10 mouse cellular contexts compared by ENCODE assay signal in genomic region chr5:74190161-74190491, GRCm38 (mm10). TPM values are rescaled to one million over a fixed set of nuclear protein-coding genes. Genes with fewer than 3 reads are reported as not detected.
DNase-seq lines count a peak whose midpoint lies in the region; ATAC-seq lines count a peak whose summit lies in the region.
"Had no signal": no experiment of that assay in that cellular context is flagged by ENCODE, and none has a peak within 500 bp of the region (broad histone marks: within the 10 kb centered on the region; RNA-seq: fewer than 3 reads in every experiment).

No protein-coding gene starts in this region.

- no peaks in the 10 kb centered on the region; the same call in 1 of the 2 replicates for H3K36me3 ChIP-seq in heart, embryonic 11.5 days (ENCODE audit: control insufficient read depth, insufficient read depth, low read length)
- no peaks in the 10 kb centered on the region for H3K36me3 ChIP-seq in limb, embryonic 15.5 days

- no peaks in the 10 kb centered on the region for H3K9me3 ChIP-seq in heart, embryonic 11.5 days (replicated peaks; ENCODE audit: control insufficient read depth, low read length)
- no peaks in the 10 kb centered on the region for H3K9me3 ChIP-seq in limb, embryonic 15.5 days

- H3K4me2 ChIP-seq in heart, embryonic 11.5 days, result no peak overlapping the region
- no peak overlapping the region for H3K4me2 ChIP-seq in limb, embryonic 15.5 days

- WGBS in heart, embryonic 11.5 days (ENCODE audit: insufficient replicate concordance), result 45% methylated on average over 9 of the region's 9 CpGs
- 41% methylated on average over 9 of the region's 9 CpGs for WGBS in limb, embryonic 15.5 days

- ATAC-seq in heart, embryonic 11.5 days (replicated peaks; ENCODE audit: insufficient number of reproducible peaks, low FRiP score, low TSS enrichment), result no peak
- ATAC-seq in limb, embryonic 15.5 days (ENCODE audit: insufficient number of reproducible peaks, low FRiP score, low TSS enrichment, low read depth), result no peak
- no peak for ATAC-seq in erythroblast, adult 5-6 weeks (replicated peaks; ENCODE audit: low FRiP score, poor library complexity, severe bottlenecking)

- H3K4me3 ChIP-seq in heart, embryonic 11.5 days (ENCODE audit: low read depth, low read length), result no peak overlapping the region
- H3K4me3 ChIP-seq in limb, embryonic 15.5 days, result no peak overlapping the region
- H3K4me3 ChIP-seq: erythroblast, embryonic 14.5 days had no signal

- peaks cover 21% of the 10 kb centered on the region for H3K4me1 ChIP-seq in heart, embryonic 11.5 days (ENCODE audit: control insufficient read depth, insufficient read depth, low read length)
- H3K4me1 ChIP-seq in limb, embryonic 15.5 days, result peaks cover 40% of the 10 kb centered on the region

- 0 out of 2 replicates have a peak overlapping the region, but pooled peaks have one; percentile 8 for H3K27ac ChIP-seq in heart, embryonic 11.5 days (ENCODE audit: low read depth, low read length)
- peak overlapping the region; percentile 19; the same call in 1 of the 2 replicates for H3K27ac ChIP-seq in limb, embryonic 15.5 days

- H3K9ac ChIP-seq in heart, embryonic 11.5 days (ENCODE audit: low read depth, low read length), result no peak overlapping the region
- H3K9ac ChIP-seq in limb, embryonic 15.5 days, result no peak overlapping the region

- peak; percentile 93 for DNase-seq in heart, adult 11 months
- DNase-seq in heart, adult 8-10 months (ENCODE audit: low spot score), result no peak
- DNase-seq in brain, adult 2 months (ENCODE audit: low read depth, low spot score), result peak; percentile 57
- no peak for DNase-seq in urinary bladder, adult 2 months (ENCODE audit: low spot score)
- no peak for DNase-seq in thymus, adult 18-20 months
- DNase-seq: thymus, postnatal 4 days had no signal

- H3K27me3 ChIP-seq in heart, embryonic 11.5 days (ENCODE audit: control insufficient read depth, insufficient read depth, low read length), result no peaks in the 10 kb centered on the region
- H3K27me3 ChIP-seq in limb, embryonic 15.5 days, result no peaks in the 10 kb centered on the region

RNA-seq across cellular contexts. Expression of gene Rasl11b, which starts 5.0 kb away (rescaled TPM):
- total RNA-seq in heart, adult 8-10 months (2022), result 10 to 100 TPM; 36.0 to 52.1 (median 41.2) TPM
- 75.9 and 87.0 TPM in 2 replicates for polyA plus RNA-seq in heart, embryonic 11.5 days (2014; fragmentation: Nextera tagmentation; extraction: Ambion mirVana)
- polyA plus RNA-seq in limb, embryonic 15.5 days (2015; fragmentation: Nextera tagmentation; extraction: Ambion mirVana), result 126 and 133 TPM in 2 replicates
- polyA plus RNA-seq in urinary bladder, adult 2 months (2012; rRNA removed), result 88.0 and 114 TPM in 2 replicates
- total RNA-seq in erythroblast, adult 5-6 weeks (2015; ENCODE audit: low replicate concordance), result 0.58 and 0.63 TPM in 2 replicates
- total RNA-seq in erythroblast, adult 5-6 weeks (2017; ENCODE audit: low replicate concordance), result 0.70 TPM in 1 of 2 replicates, not detected in the other
- polyA plus RNA-seq: erythroblast, embryonic 14.5 days had no signal

Comparison
In these comparisons a context has a peak if more than half of its experiments do, and no peak if none do; other contexts are left out.
1. DNase-seq: peak in heart, adult 11 months (single experiment) and brain, adult 2 months (single experiment); none in heart, adult 8-10 months (single experiment), urinary bladder, adult 2 months (single experiment) and thymus, adult 18-20 months (0 of 2).